Comparison of ENCODE assay signal across 8 mouse cellular contexts in the genomic region with DNA sequence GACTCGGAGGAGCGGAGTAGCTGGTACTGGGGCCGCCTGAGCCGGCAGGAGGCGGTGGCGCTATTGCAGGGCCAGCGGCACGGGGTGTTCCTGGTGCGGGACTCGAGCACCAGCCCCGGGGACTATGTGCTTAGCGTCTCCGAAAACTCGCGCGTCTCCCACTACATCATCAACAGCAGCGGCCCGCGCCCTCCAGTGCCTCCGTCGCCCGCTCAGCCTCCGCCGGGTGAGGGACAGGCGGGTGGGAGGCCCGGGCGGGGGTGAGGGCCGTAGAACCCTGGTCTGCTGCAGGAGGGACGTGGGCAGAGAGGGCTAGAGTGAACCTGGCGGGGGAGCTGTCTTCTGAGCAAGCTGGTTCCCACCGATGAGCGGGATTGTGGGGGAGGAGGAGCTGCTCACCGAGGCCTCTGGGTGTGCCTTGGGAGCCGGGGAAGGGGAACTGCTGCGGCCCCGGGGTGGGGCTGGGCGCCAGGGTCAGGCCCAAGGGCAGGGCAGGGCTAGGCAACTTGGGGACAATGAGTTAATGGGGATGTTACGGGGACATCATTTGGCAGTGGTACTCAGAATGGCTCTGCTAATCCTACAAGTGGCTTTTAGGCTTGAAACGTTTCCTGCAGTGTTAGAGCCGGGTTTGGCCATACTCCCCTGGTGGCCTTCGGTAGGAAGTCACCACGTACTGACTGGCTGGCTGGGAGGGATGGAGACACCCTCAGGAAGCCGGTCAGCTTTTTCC. TPM values are rescaled to one million over a fixed set of nuclear protein-coding genes. Genes with fewer than 3 reads are reported as not detected.
DNase-seq lines count a peak whose midpoint lies in the region; ATAC-seq lines count a peak whose summit lies in the region.

No protein-coding gene starts in this region.

- H3K4me3 ChIP-seq in liver, embryonic 11.5 days (ENCODE audit: low read depth, low read length): peak overlapping the region; percentile 99

- peak overlapping the region; percentile 98 for H3K9ac ChIP-seq in liver, embryonic 11.5 days (ENCODE audit: low read depth, low read length)

- DNase-seq in 416B (ENCODE audit: low read depth): peak; percentile 81
- peak; percentile 62 for DNase-seq in Muller cell, postnatal 12 days (ENCODE audit: inconsistent ontology term)
- DNase-seq in embryo, embryonic 11.5 days (ENCODE audit: low read depth, low spot score): peak; percentile 27
- DNase-seq in heart, adult 18-20 months: peak; percentile 77 to 79
- DNase-seq in kidney, adult 11 months: peak; percentile 61
- peak; percentile 77 for DNase-seq in liver, embryonic 11.5 days (ENCODE audit: low spot score)
- DNase-seq in monocyte, adult 2 months (ENCODE audit: low read depth in 1 of 2, low spot score in 2 of 2): peak; percentile 64 to 79
- peak; percentile 72 to 86 for DNase-seq in spleen, postnatal 4 days (ENCODE audit: low spot score in 2 of 2)

- H3K4me1 ChIP-seq in liver, embryonic 11.5 days (replicated peaks; ENCODE audit: control insufficient read depth, insufficient read depth, low read length): peaks cover 11% of the 10 kb centered on the region

- peak overlapping the region; percentile 95 for H3K27ac ChIP-seq in liver, embryonic 11.5 days (ENCODE audit: low read depth, low read length)

- H3K9me3 ChIP-seq in liver, embryonic 11.5 days (ENCODE audit: control insufficient read depth, low read length): no peaks in the 10 kb centered on the region

- H3K4me2 ChIP-seq in liver, embryonic 11.5 days: peak overlapping the region; percentile 93

- H3K27me3 ChIP-seq in liver, embryonic 11.5 days (replicated peaks; ENCODE audit: control insufficient read depth, insufficient read depth, low read length): no peaks in the 10 kb centered on the region

- H3K36me3 ChIP-seq in liver, embryonic 11.5 days (ENCODE audit: control insufficient read depth, insufficient read depth, low read length): peaks cover 8% of the 10 kb centered on the region; the same call in 1 of the 2 replicates

- ATAC-seq in liver, embryonic 11.5 days (replicated peaks; ENCODE audit: low FRiP score): peak; percentile 70

- under 1% methylated on average over 43 of the region's 43 CpGs for WGBS in liver, embryonic 11.5 days

RNA-seq across cellular contexts. Expression of a gene that starts 0.5 kb away (rescaled TPM):
- total RNA-seq in heart, adult 18-20 months (2021): 10 to 100 TPM; 83.6 to 87.8 TPM
- polyA plus RNA-seq in liver, embryonic 11.5 days (2014; fragmentation: Nextera tagmentation; extraction: Ambion mirVana): 70.4 and 71.1 TPM in 2 replicates

RNA-seq across cellular contexts. Expression of a gene that starts 29.3 kb away (rescaled TPM):
- 10 to 100 TPM; 87.2 to 96.1 TPM for total RNA-seq in heart, adult 18-20 months (2021)
- polyA plus RNA-seq in liver, embryonic 11.5 days (2014; fragmentation: Nextera tagmentation; extraction: Ambion mirVana): 37.4 and 41.9 TPM in 2 replicates

RNA-seq across cellular contexts. Expression of a gene that starts 48.8 kb away (rescaled TPM):
- total RNA-seq in heart, adult 18-20 months (2021): 10 to 100 TPM; 24.1 to 28.3 TPM
- polyA plus RNA-seq in liver, embryonic 11.5 days (2014; fragmentation: Nextera tagmentation; extraction: Ambion mirVana): 21.9 and 22.2 TPM in 2 replicates

RNA-seq across cellular contexts. Expression of a gene that starts 53.1 kb away (rescaled TPM):
- total RNA-seq in heart, adult 18-20 months (2021): 100 to 1,000 TPM; 547 to 552 TPM
- 710 and 755 TPM in 2 replicates for polyA plus RNA-seq in liver, embryonic 11.5 days (2014; fragmentation: Nextera tagmentation; extraction: Ambion mirVana)

Comparison
In these comparisons a context has a peak if more than half of its experiments do, and no peak if none do; other contexts are left out.
1. Peak in every context shown above with its lines: DNase-seq, ATAC-seq, H3K4me3 ChIP-seq and H3K27ac ChIP-seq.
2. DNase-seq: peak in every context shown above with its lines; median percentile 81 in 416B; 79 in spleen, postnatal 4 days; 78 in heart, adult 18-20 months; 77 in liver, embryonic 11.5 days; 72 in monocyte, adult 2 months; 62 in Muller cell, postnatal 12 days; 61 in kidney, adult 11 months; 27 in embryo, embryonic 11.5 days.